Mouse (Mus musculus) forebrain, embryonic 14.5 days (tissue): ENCODE results near the gene Olfr965. TPM values are rescaled to one million over a fixed set of nuclear protein-coding genes. Genes with fewer than 3 reads are reported as not detected.
"Not testable (repeated sequence)": the region's sequence is repeated elsewhere in the genome, so short reads cannot be mapped to it uniquely, and the experiment has no call there.

Experiments used
- ATAC-seq: fragments of 200-750 bp; cut with Nextera tagmentation; 2 replicates; pipeline ENCODE4 v1.8.0; 2017; ENCODE audit warnings: mild to moderate bottlenecking, moderate library complexity
- DNase-seq: peaks from one replicate; pipeline ENCODE4 v3.0.0-alpha.2; 2015; ENCODE audit warnings: low spot score
- H3K27ac ChIP-seq: fragments of 300-500 bp; sonication (generic); 2 replicates; pipeline ENCODE4 v1.5.1; 2014; ENCODE audit warnings: low read depth, mild to moderate bottlenecking, control low read depth, low read length, moderate library complexity
- H3K27me3 ChIP-seq: fragments of 300-500 bp; sonication (generic); replicated peaks from 2 replicates; pipeline ENCODE4 v1.6.1; 2014; ENCODE audit warnings: low read length, control low read depth, mixed read lengths; ENCODE audit not compliant: control insufficient read depth, insufficient read depth
- H3K36me3 ChIP-seq: fragments of 300-500 bp; sonication (generic); 2 replicates; pipeline ENCODE4 v1.6.1; 2014; ENCODE audit warnings: low read length, control low read depth; ENCODE audit not compliant: control insufficient read depth, insufficient read depth
- H3K4me1 ChIP-seq: fragments of 300-500 bp; sonication (generic); 2 replicates; pipeline ENCODE4 v1.6.1; 2014; ENCODE audit warnings: antibody characterized with exemption, low read length, control low read depth; ENCODE audit not compliant: control insufficient read depth, insufficient read depth
- H3K4me2 ChIP-seq: fragments of 300-500 bp; sonication (generic); 2 replicates; pipeline ENCODE4 v1.6.1; 2014; ENCODE audit warnings: mild to moderate bottlenecking, control low read depth, low read length
- H3K4me3 ChIP-seq: fragments of 300-500 bp; sonication (generic); 2 replicates; pipeline ENCODE4 v1.5.1; 2014; ENCODE audit warnings: low read depth, low read length, control low read depth
- H3K9ac ChIP-seq: fragments of 300-500 bp; sonication (generic); 2 replicates; pipeline ENCODE4 v1.6.1; 2014; ENCODE audit warnings: mild to moderate bottlenecking, low read length, control low read depth, moderate library complexity
- H3K9me3 ChIP-seq: fragments of 300-500 bp; sonication (generic); replicated peaks from 2 replicates; pipeline ENCODE4 v1.6.1; 2016; ENCODE audit warnings: low read length, control low read depth, mixed read lengths; ENCODE audit not compliant: control insufficient read depth
- WGBS: fragments of 180-500 bp; shearing (Covaris S2); extraction: QIAGEN DNeasy Blood & Tissue Kit; methylation state at CpG from one replicate; pipeline ENCODE4 v1.1.7; 2014; 5-methylcytosine and 5-hydroxymethylcytosine counted together
- polyA plus RNA-seq: library from polyadenylated mRNA; unstranded; fragments of >200 nt; fragmentation: Nextera tagmentation; extraction: Ambion mirVana; gene quantifications from 2 replicates; pipeline ENCODE4 v1.2.1, GENCODE M21; 2014

Olfr965 gene
- polyA plus RNA-seq = not detected in 2 replicates

- ATAC-seq = no peak
Measured at GRCm38 (mm10) chr9:39711053-39711452, at the start of gene Olfr965. Olfr965 (plus strand) TSS chr9:39711353.

GRCm38 (mm10) chr9:39666905-39667304, 44.2 kb upstream of the Olfr965 start, which contains the start of gene Olfr963:
Olfr963 (plus strand) TSS chr9:39667205.
- Histone ChIP-seq H3K4me2 (no peak within 1 kb of the TSS), H3K9me3 (no peaks in the 10 kb centered on the region), H3K9ac (no peak within 1 kb of the TSS), H3K27ac (no peak within 1 kb of the TSS), H3K36me3 (no peaks in the 10 kb centered on the region), H3K4me1 (no peaks in the 10 kb centered on the region), H3K4me3 (no peak within 1 kb of the TSS), H3K27me3 (no peaks in the 10 kb centered on the region)
- DNase-seq (no peak), ATAC-seq (no peak)
- WGBS = 90% methylated on average over 1 of the region's 1 CpGs

More at GRCm38 (mm10) chr9:39711053-39711452, at the start of gene Olfr965:
- no peak within 1 kb of the TSS for H3K9ac ChIP-seq
- no peak within 1 kb of the TSS for H3K4me2 ChIP-seq
- no peak within 1 kb of the TSS for H3K4me3 ChIP-seq
- H3K27ac ChIP-seq = no peak within 1 kb of the TSS
- DNase-seq = no peak
- H3K9me3 ChIP-seq = no peaks in the 10 kb centered on the region
- H3K27me3 ChIP-seq = no peaks in the 10 kb centered on the region
- no peaks in the 10 kb centered on the region for H3K4me1 ChIP-seq
- no peaks in the 10 kb centered on the region for H3K36me3 ChIP-seq

- Histone ChIP-seq H3K9me3 (no peaks in the 10 kb centered on the region), H3K4me1 (no peaks in the 10 kb centered on the region), H3K4me2 (no peak overlapping the region), H3K27me3 (no peaks in the 10 kb centered on the region), H3K9ac (no peak overlapping the region), H3K36me3 (no peaks in the 10 kb centered on the region), H3K27ac (no peak overlapping the region), H3K4me3 (no peak overlapping the region)
- ATAC-seq (no peak), DNase-seq (no peak)
- WGBS = 78% methylated on average over 2 of the region's 2 CpGs
Measured at GRCm38 (mm10) chr9:39669723-39670122, 41.4 kb upstream of the Olfr965 start.

- DNase-seq = no peak
- Histone ChIP-seq H3K9me3 (no peaks in the 10 kb centered on the region), H3K4me3 (no peak overlapping the region), H3K36me3 (no peaks in the 10 kb centered on the region), H3K4me1 (no peaks in the 10 kb centered on the region), H3K27ac (no peak overlapping the region), H3K27me3 (no peaks in the 10 kb centered on the region), H3K9ac (no peak overlapping the region), H3K4me2 (no peak overlapping the region)
- WGBS = 69% methylated on average over 2 of the region's 2 CpGs
- no peak for ATAC-seq
Measured at GRCm38 (mm10) chr9:39674820-39675219, 36.3 kb upstream of the Olfr965 start.

- 98% methylated on average over 2 of the region's 2 CpGs for WGBS
- Histone ChIP-seq H3K27ac (no peak overlapping the region), H3K36me3 (no peaks in the 10 kb centered on the region), H3K4me2 (no peak overlapping the region), H3K27me3 (no peaks in the 10 kb centered on the region), H3K9ac (no peak overlapping the region), H3K4me3 (no peak overlapping the region), H3K4me1 (no peaks in the 10 kb centered on the region), H3K9me3 (no peaks in the 10 kb centered on the region)
- no peak for ATAC-seq
- DNase-seq = no peak
Measured at GRCm38 (mm10) chr9:39678557-39678956, 32.6 kb upstream of the Olfr965 start.

GRCm38 (mm10) chr9:39679280-39679679, 31.9 kb upstream of the Olfr965 start:
- Histone ChIP-seq H3K27me3 (no peaks in the 10 kb centered on the region), H3K36me3 (no peaks in the 10 kb centered on the region), H3K4me2 (no peak overlapping the region), H3K9ac (no peak overlapping the region), H3K27ac (no peak overlapping the region), H3K4me1 (no peaks in the 10 kb centered on the region), H3K4me3 (no peak overlapping the region), H3K9me3 (no peaks in the 10 kb centered on the region)
- DNase-seq = peak; percentile 13
- ATAC-seq = no peak
- WGBS = 59% methylated on average over 2 of the region's 2 CpGs

- H3K27ac ChIP-seq, H3K27me3 ChIP-seq, ATAC-seq, H3K9ac ChIP-seq, H3K4me1 ChIP-seq, DNase-seq, H3K9me3 ChIP-seq, H3K36me3 ChIP-seq, H3K4me2 ChIP-seq, H3K4me3 ChIP-seq: not testable (repeated sequence)
- 87% methylated on average over 6 of the region's 8 CpGs for WGBS
Measured at GRCm38 (mm10) chr9:39701123-39701522, 10.0 kb upstream of the Olfr965 start.

- no peak for ATAC-seq
- Histone ChIP-seq H3K4me1 (no peaks in the 10 kb centered on the region), H3K36me3 (no peaks in the 10 kb centered on the region), H3K4me2 (no peak within 1 kb of the TSS), H3K9me3 (no peaks in the 10 kb centered on the region), H3K27ac (no peak within 1 kb of the TSS), H3K9ac (no peak within 1 kb of the TSS), H3K4me3 (no peak within 1 kb of the TSS), H3K27me3 (no peaks in the 10 kb centered on the region)
- DNase-seq = no peak
Measured at GRCm38 (mm10) chr9:39707017-39707416, 4.1 kb upstream of the Olfr965 start, which contains the start of gene Olfr149. Olfr149 (minus strand) TSS chr9:39707117.

- no peaks in the 10 kb centered on the region for H3K27me3 ChIP-seq
- no peaks in the 10 kb centered on the region for H3K36me3 ChIP-seq
- no peaks in the 10 kb centered on the region for H3K9me3 ChIP-seq
- WGBS = 70% methylated on average over 3 of the region's 3 CpGs
- no peak overlapping the region for H3K27ac ChIP-seq
- no peaks in the 10 kb centered on the region for H3K4me1 ChIP-seq
- DNase-seq = peak; percentile 3
- no peak overlapping the region for H3K4me3 ChIP-seq
- H3K9ac ChIP-seq = no peak overlapping the region
- ATAC-seq = no peak
- no peak overlapping the region for H3K4me2 ChIP-seq
Measured at GRCm38 (mm10) chr9:39708958-39709357, 2.2 kb upstream of the Olfr965 start.
